Mouse (Mus musculus) forebrain, embryonic 13.5 days (tissue): ENCODE measurements around the gene Rad23a. TPM values are rescaled to one million over a fixed set of nuclear protein-coding genes. Genes with fewer than 3 reads are reported as not detected.

Experiments
- ATAC-seq: fragments of 200-750 bp; cut with Nextera tagmentation; 2 replicates; pipeline ENCODE4 v1.8.0; 2017
- H3K27ac ChIP-seq: fragments of 300-500 bp; sonication (generic); 2 replicates; pipeline ENCODE4 v1.5.1; 2015; ENCODE audit warnings: inconsistent platforms, mild to moderate bottlenecking, moderate library complexity
- H3K27me3 ChIP-seq: fragments of 300-500 bp; sonication (generic); 2 replicates; pipeline ENCODE4 v1.6.1; 2015; ENCODE audit warnings: mild to moderate bottlenecking, inconsistent platforms
- H3K36me3 ChIP-seq: fragments of 300-500 bp; sonication (generic); 2 replicates; pipeline ENCODE4 v1.6.1; 2015; ENCODE audit warnings: mild to moderate bottlenecking, inconsistent platforms; ENCODE audit not compliant: poor library complexity, severe bottlenecking
- H3K4me1 ChIP-seq: fragments of 300-500 bp; sonication (generic); 2 replicates; pipeline ENCODE4 v1.6.1; 2015; ENCODE audit warnings: inconsistent platforms
- H3K4me2 ChIP-seq: fragments of 300-500 bp; sonication (generic); 2 replicates; pipeline ENCODE4 v1.6.1; 2015; ENCODE audit warnings: inconsistent platforms, mild to moderate bottlenecking, moderate library complexity
- H3K4me3 ChIP-seq: fragments of 300-500 bp; sonication (generic); 2 replicates; pipeline ENCODE4 v1.5.1; 2015; ENCODE audit warnings: mild to moderate bottlenecking, inconsistent platforms
- H3K9ac ChIP-seq: fragments of 300-500 bp; sonication (generic); 2 replicates; pipeline ENCODE4 v1.6.1; 2015; ENCODE audit warnings: mild to moderate bottlenecking, inconsistent platforms
- H3K9me3 ChIP-seq: fragments of 300-500 bp; sonication (generic); replicated peaks from 2 replicates; pipeline ENCODE4 v1.6.1; 2016; ENCODE audit warnings: inconsistent platforms
- WGBS: fragments of 180-500 bp; shearing (Covaris S2); methylation state at CpG from one replicate; pipeline ENCODE4 v1.1.7; 2015; 5-methylcytosine and 5-hydroxymethylcytosine counted together
- polyA plus RNA-seq: library from polyadenylated mRNA; unstranded; fragments of >200 nt; fragmentation: Nextera tagmentation; extraction: Ambion mirVana; gene quantifications from 2 replicates; pipeline ENCODE4 v1.2.1, GENCODE M21; 2015

Gene Rad23a
- polyA plus RNA-seq, 1 experiment from 2014 or later = 93.9 TPM

DNA sequence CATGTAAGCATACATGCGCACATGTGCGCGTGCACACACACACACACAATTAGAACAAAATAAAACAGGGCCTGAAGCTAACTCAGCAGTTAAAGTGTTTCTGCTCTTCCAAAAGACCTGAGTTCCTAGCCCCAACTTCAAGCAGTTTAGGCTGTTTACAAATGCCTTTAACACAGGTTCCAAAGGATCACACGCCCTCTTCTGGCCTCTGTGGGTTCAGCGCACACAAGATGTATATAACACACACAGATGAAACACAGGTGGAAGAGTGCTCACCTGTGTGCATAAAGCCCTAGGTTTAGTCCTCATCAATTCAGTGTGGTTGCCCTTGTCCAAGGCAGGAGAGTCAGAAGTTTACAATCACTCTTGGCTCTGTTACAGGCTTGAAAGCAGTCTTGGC lies 34.4 kb downstream of the Rad23a start:
- Histone ChIP-seq H3K4me2 (no peak overlapping the region), H3K9me3 (no peaks in the 10 kb centered on the region), H3K27ac (no peak overlapping the region), H3K36me3 (no peaks in the 10 kb centered on the region), H3K27me3 (peaks cover 48% of the 10 kb centered on the region), H3K4me3 (no peak overlapping the region), H3K4me1 (peaks cover 32% of the 10 kb centered on the region), H3K9ac (no peak overlapping the region)
- WGBS = 95% methylated on average over 5 of the region's 5 CpGs
- no peak for ATAC-seq

DNA sequence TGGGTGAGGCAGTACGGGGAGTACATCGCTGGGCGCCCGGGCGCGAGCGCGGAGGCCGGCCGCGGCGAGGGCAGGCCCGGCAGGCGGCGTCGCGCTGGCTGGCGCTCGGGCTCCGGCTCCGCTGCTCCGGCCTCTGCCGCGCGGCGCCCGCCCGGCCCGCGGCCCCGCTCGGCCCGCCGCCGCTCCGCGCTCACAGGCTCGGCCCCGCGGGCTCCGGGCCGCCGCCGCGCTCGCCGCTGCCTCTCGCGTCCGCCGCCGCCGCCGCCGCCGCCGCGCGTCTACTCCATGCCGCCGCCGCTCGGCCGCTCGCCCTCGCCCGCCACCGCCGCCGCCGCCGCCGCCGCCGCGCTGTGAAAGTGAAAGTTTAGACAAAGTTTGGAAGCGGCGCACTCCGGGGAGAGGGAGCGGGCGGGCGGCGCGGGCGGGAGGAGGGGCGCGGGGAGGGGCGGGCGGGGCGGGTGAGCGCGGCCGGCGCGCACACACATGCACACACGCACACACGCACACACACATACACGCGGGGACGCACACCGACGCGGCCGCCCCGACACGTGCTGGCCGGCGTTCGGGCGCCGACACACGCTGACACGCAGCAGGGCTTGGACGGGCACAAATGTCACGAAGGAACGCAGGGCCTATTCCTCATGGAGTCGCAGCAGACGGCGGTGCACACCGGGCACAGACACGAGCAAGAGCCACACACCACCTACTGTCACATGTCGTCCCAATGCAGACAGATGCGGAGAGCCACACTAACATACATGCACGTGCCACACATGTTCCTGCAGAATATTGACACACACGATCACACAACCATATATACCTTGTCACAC lies 40.2 kb downstream of the Rad23a start, which contains the start of gene Nfix:
Nfix (minus strand) TSS at position 346 of the 833 bp plus-strand sequence.
- Histone ChIP-seq H3K36me3 (0 out of 2 replicates have a peak, but pooled peaks cover 6% of the 10 kb centered on the region), H3K9ac (peak within 1 kb of the TSS; percentile 98), H3K9me3 (no peaks in the 10 kb centered on the region), H3K4me3 (peak within 1 kb of the TSS; percentile 81), H3K27me3 (peaks cover 88% of the 10 kb centered on the region), H3K27ac (peak within 1 kb of the TSS; percentile 86), H3K4me1 (peaks cover 60% of the 10 kb centered on the region), H3K4me2 (peak within 1 kb of the TSS; percentile 78)
- 2% methylated on average over 38 of the region's 125 CpGs for WGBS
- ATAC-seq = peak; percentile 46; the same call in 1 of the 2 replicates

DNA sequence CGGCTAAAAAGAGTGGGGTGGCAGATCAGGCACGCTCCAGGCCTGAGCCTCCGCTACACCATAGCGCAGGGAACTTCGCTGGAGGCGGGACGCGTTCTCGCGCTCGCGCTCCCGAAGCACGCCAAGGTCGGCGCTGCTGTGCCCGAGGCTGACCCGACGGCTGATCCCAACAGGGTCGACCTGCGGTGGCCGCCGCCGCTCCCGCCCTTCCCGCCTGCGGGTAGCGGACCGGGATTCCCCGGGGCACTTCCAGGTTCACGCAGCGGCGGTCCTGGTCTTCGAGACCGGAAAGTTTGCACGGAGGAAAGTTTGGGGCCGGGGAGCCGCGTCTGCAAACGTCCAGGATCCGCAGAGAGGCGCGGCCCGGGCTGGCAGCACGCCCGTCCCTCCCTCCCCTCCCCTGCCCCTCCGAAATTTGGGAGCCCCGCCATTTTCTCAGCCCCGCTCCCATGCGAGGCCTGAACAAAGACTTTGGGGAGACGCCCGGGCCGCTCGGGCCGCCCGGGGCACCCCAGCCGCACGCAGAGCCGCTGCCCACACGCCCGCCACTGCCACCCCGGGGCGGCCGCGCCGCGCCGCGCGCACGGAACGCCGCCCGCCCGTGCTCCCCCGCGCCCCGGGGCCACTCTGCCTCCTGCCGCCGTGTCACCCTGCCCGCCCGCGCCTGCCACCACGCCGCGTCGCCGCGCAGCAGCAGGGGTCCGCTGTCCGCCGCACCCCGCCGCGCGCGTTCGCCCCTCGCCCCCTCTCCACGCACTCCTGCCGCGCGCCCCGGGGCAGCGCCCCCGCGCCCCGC lies 41.1 kb downstream of the Rad23a start:
- Histone ChIP-seq H3K9me3 (no peaks in the 10 kb centered on the region), H3K4me1 (peaks cover 69% of the 10 kb centered on the region), H3K4me2 (peak overlapping the region; percentile 78), H3K36me3 (0 out of 2 replicates have a peak, but pooled peaks cover 6% of the 10 kb centered on the region), H3K9ac (peak overlapping the region; percentile 98), H3K27ac (peak overlapping the region; percentile 86), H3K4me3 (peak overlapping the region; percentile 81), H3K27me3 (peaks cover 82% of the 10 kb centered on the region)
- no peak for ATAC-seq
- 1% methylated on average over 51 of the region's 108 CpGs for WGBS

DNA sequence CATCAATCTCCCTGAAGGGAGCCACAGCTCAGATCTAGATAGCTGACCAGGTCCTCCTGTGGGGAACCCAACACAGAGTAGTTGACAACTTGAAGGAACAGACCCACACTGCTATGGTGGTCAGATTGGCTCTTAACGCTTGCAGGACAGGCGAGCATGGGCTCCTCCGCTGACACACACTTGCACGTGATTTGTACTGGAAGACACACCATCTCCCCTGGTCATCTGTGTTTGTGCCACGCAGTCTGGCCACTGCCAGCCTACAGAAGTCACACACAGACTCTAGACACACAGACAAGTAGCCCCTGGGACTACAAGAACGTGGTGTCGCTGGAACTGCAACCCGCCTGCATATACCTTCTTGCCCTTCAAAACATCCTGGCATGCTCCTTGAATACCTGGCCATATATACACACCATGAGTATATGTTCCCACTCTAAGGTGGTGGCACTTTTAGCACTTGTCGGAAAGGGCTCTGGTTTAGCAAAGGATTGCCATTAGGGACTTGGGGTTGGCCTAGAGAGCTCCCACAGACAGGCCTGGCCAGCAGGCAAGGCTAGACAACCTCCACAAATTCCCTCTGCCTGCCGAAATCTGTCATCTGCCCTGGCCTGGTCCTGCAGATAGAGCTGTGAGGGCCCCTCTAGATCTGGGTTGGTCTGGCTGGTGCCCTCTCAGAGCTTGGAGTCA lies 41.9 kb downstream of the Rad23a start:
- peak overlapping the region; percentile 78 for H3K4me2 ChIP-seq
- peaks cover 82% of the 10 kb centered on the region for H3K27me3 ChIP-seq
- 44% methylated on average over 10 of the region's 10 CpGs for WGBS

DNA sequence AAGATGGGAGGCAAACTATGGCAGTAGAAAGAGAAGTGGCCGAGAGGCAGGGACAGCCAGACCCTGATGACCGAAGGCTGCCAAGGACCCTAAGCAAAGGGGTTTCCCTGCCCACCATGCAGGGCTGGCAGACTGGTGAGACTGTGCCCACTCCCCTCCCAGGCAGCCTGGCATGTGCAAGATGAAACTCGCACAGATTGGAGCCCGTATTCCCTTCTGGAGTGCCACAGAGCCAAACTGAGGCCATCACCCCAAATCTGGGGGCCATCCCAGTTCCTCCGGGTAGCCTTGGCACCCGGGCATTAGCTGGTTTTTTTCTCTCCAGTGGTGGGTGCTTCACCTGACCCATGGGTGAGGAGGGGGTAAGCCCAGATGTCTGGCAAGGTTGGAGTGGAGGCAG lies 42.5 kb downstream of the Rad23a start:
- no peaks in the 10 kb centered on the region for H3K9me3 ChIP-seq
- H3K4me1 ChIP-seq = peaks cover 78% of the 10 kb centered on the region
- WGBS = 61% methylated on average over 6 of the region's 6 CpGs
- H3K4me2 ChIP-seq = peak overlapping the region; percentile 78
- H3K27me3 ChIP-seq = peaks cover 82% of the 10 kb centered on the region
- 0 out of 2 replicates have a peak, but pooled peaks cover 6% of the 10 kb centered on the region for H3K36me3 ChIP-seq
- H3K27ac ChIP-seq = peak overlapping the region; percentile 86
- H3K9ac ChIP-seq = peak overlapping the region; percentile 98
- peak overlapping the region; percentile 81 for H3K4me3 ChIP-seq
- no peak for ATAC-seq

More for the DNA sequence above, 41.9 kb downstream of the Rad23a start:
- H3K9ac ChIP-seq = peak overlapping the region; percentile 98
- H3K4me1 ChIP-seq = peaks cover 76% of the 10 kb centered on the region
- H3K4me3 ChIP-seq = peak overlapping the region; percentile 81
- H3K27ac ChIP-seq = peak overlapping the region; percentile 86
- no peak for ATAC-seq
- 0 out of 2 replicates have a peak, but pooled peaks cover 6% of the 10 kb centered on the region for H3K36me3 ChIP-seq
- no peaks in the 10 kb centered on the region for H3K9me3 ChIP-seq

DNA sequence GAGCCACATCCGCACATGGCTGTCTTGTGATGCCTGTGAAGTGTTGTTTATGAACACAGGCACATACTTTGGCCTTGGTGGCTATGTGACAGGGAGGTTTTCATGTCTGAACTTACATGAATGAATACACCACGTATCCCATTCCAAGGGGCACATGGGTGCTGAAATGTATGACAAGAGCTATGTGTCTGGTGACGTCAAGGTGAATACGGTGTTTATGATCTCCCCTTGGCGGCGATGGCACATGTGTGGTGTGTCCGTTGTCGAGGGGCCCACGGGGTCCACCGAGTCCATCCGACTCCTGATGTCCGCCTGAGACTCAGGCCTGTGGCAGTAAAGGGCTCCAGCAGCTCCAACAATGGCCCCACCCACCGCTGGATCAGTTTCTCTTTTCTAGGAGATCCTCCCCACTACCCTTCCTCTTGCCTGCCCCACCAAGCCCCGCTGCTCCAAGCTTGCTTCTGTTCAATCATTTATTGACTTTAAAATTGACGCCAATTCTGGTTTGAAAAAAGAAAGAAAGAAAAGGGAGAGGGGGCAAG lies 43.1 kb downstream of the Rad23a start:
- peak overlapping the region; percentile 86 for H3K27ac ChIP-seq
- peaks cover 80% of the 10 kb centered on the region for H3K27me3 ChIP-seq
- no peaks in the 10 kb centered on the region for H3K9me3 ChIP-seq
- WGBS = 72% methylated on average over 15 of the region's 15 CpGs
- H3K4me1 ChIP-seq = peaks cover 84% of the 10 kb centered on the region
- no peak for ATAC-seq
- H3K36me3 ChIP-seq = 0 out of 2 replicates have a peak, but pooled peaks cover 6% of the 10 kb centered on the region
- peak overlapping the region; percentile 78 for H3K4me2 ChIP-seq
- peak overlapping the region; percentile 98 for H3K9ac ChIP-seq
- H3K4me3 ChIP-seq = peak overlapping the region; percentile 81

DNA sequence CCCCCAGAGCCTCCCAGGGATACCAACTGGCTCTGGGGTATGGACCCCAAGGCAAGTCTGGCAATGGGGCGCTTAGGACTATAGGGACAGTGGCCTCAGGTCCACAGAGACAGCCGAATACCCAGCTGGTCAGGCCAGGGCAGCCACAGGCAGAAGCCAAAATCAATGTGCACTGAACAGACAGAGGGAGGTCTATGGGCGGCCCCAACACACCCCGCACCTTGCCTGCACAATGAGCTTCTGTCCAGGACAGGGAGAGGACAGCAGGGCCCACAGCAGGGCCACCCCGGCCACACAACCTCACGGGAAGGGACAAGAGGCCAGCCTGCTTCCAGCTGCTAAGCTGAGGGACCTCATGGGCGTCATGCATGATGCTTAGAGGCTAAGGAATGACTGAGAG lies 46.0 kb downstream of the Rad23a start:
- peak overlapping the region; percentile 53 for H3K4me2 ChIP-seq
- H3K4me3 ChIP-seq = no peak overlapping the region
- peak overlapping the region; percentile 59 for H3K9ac ChIP-seq
- peaks cover 77% of the 10 kb centered on the region for H3K27me3 ChIP-seq
- peak; percentile 11 for ATAC-seq
- 0 out of 2 replicates have a peak, but pooled peaks cover 6% of the 10 kb centered on the region for H3K36me3 ChIP-seq
- 35% methylated on average over 7 of the region's 7 CpGs for WGBS
- peaks cover 94% of the 10 kb centered on the region for H3K4me1 ChIP-seq
- no peaks in the 10 kb centered on the region for H3K9me3 ChIP-seq
- H3K27ac ChIP-seq = peak overlapping the region; percentile 98

DNA sequence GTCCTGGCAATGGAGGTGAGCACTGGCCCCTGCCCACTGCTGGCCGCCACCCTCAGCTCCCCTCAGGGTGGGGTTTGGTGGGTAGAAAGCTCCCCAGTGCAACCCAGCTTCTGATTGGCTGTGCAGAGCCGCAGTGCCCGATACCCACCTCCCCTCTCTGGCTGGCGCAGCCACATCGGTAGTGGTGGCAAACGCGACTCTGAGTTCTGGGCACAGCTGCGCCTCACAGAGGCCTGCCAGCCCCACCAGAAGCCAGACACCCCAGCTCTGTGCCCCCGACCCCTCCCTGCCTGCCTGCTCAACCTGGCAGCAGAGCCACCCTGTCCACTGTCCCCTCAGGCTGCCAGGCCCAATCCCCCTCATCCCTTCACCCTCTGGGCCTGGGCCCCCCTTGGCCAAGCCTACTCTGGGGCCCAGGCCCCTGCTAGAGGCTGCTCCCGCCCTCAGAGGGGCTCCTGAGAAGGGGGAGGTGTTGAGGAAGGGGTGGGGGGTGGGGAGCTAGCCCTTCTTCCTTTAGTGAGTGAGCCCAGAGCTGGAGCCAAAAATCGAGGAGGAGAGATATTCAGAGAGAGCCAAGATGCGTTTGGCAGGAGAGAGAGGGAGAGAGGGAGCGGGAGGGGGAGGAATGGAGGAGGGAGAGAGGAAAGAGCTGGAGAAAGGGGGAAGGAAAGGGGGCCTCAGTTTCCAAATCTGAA lies 46.5 kb downstream of the Rad23a start:
- Histone ChIP-seq H3K36me3 (0 out of 2 replicates have a peak, but pooled peaks cover 6% of the 10 kb centered on the region), H3K4me3 (peak overlapping the region; percentile 12; the same call in 1 of the 2 replicates), H3K4me1 (peaks cover 94% of the 10 kb centered on the region), H3K27ac (peak overlapping the region; percentile 98), H3K9me3 (no peaks in the 10 kb centered on the region), H3K9ac (peak overlapping the region; percentile 59), H3K4me2 (peak overlapping the region; percentile 53), H3K27me3 (peaks cover 77% of the 10 kb centered on the region)
- 34% methylated on average over 13 of the region's 13 CpGs for WGBS
- ATAC-seq = peak; percentile 87

DNA sequence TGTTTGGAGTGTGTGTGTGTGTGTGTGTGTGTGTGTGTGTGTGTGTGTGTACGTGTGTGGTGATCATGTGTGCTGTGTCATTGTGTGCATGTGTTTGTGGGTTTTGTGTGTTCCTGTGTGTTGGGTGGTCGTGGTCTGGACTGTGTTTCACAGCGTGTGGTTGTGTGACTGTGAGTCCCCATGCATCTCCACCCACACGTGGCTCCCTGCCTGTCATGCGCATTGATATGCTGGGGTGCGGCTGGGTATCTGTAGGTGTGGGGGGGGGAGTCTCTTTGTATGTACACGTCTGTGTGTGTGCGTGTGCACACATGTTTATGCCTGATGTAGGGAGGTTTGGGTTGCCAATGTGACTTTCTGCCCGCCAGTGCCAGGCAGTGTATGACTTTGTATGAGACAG lies 47.3 kb downstream of the Rad23a start:
- H3K27me3 ChIP-seq = peaks cover 77% of the 10 kb centered on the region
- no peak for ATAC-seq
- no peak overlapping the region for H3K9ac ChIP-seq
- 0 out of 2 replicates have a peak, but pooled peaks cover 6% of the 10 kb centered on the region for H3K36me3 ChIP-seq
- H3K4me1 ChIP-seq = peaks cover 94% of the 10 kb centered on the region
- no peak overlapping the region for H3K4me3 ChIP-seq
- 76% methylated on average over 9 of the region's 9 CpGs for WGBS
- peak overlapping the region; percentile 53 for H3K4me2 ChIP-seq
- H3K9me3 ChIP-seq = no peaks in the 10 kb centered on the region
- H3K27ac ChIP-seq = peak overlapping the region; percentile 98

DNA sequence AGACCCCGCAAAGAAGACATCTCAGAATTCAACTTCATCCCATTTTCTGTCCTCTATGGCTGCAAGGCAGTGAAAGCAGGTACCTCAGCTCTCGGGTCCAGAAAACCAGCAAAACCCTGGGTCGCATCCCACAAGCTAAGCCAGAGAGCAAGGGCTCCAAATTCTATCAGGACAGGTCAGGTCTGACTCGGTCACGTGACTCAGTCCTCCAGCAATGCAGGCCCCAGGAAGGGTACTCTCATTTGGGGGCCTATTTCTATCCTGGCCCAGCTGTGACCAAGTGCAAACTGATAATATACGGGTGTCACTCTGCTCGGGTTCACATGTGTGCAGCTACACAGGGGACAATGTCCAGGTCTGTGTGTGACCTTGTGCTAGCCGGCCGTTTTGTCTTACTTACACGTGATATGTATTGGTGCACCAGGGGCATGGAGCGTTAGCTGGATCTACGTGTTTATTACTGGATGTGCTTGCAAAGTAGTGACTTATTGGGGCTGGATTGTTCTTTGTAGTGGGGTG lies 48.0 kb downstream of the Rad23a start:
- peaks cover 77% of the 10 kb centered on the region for H3K27me3 ChIP-seq
- no peak for ATAC-seq

More for the DNA sequence above, 48.0 kb downstream of the Rad23a start:
- peak overlapping the region; percentile 53; the same call in 1 of the 2 replicates for H3K4me2 ChIP-seq
- H3K9ac ChIP-seq = no peak overlapping the region
- H3K4me1 ChIP-seq = peaks cover 94% of the 10 kb centered on the region
- peaks cover 7% of the 10 kb centered on the region; the same call in 1 of the 2 replicates for H3K36me3 ChIP-seq
- H3K9me3 ChIP-seq = no peaks in the 10 kb centered on the region
- no peak overlapping the region for H3K4me3 ChIP-seq
- 66% methylated on average over 12 of the region's 12 CpGs for WGBS
- peak overlapping the region; percentile 98 for H3K27ac ChIP-seq
